Mouse (Mus musculus) neural tube, postnatal 0 days (tissue): ENCODE measurements around the gene Slc22a23. TPM values are rescaled to one million over a fixed set of nuclear protein-coding genes. Genes with fewer than 3 reads are reported as not detected.

Experiments
- polyA plus RNA-seq: library from polyadenylated mRNA; unstranded; fragments of >200 nt; fragmentation: Nextera tagmentation; extraction: Ambion mirVana; gene quantifications from 2 replicates; pipeline ENCODE4 v1.2.1, GENCODE M21; 2015

Gene Slc22a23
- 16.0 and 17.0 TPM in 2 replicates for polyA plus RNA-seq

GRCm38 (mm10) chr13:34345128-34346085 lies at the start of gene Slc22a23:
TSS of gene Slc22a23 (minus strand) at chr13:34345182.

GRCm38 (mm10) chr13:34162491-34163303 lies 182.3 kb downstream of the Slc22a23 start, which contains the start of gene Psmg4:
TSS of gene Psmg4 (plus strand) at chr13:34162964.

GRCm38 (mm10) chr13:34130226-34130731 lies 214.7 kb downstream of the Slc22a23 start, which contains the start of gene Tubb2b:
TSS of gene Tubb2b (minus strand) at chr13:34130466.

Other genes with a start within 250 kb of the Slc22a23 start
- gene Tubb2b, start 214.7 kb downstream of the Slc22a23 start, polyA plus RNA-seq = 530 and 635 TPM in 2 replicates
- 87.3 and 108 TPM in 2 replicates for gene Psmg4, start 182.2 kb downstream of the Slc22a23 start, polyA plus RNA-seq